Mouse (Mus musculus) G1E (cell line): ENCODE measurements around the gene Lmbrd1.

Experiments used
- CTCF ChIP-seq: IDR thresholded peaks from 2 replicates; pipeline ENCODE4 v1.5.1; 2012; ENCODE audit warnings: low read depth, low read length, inconsistent platforms, mixed read lengths
- POLR2AphosphoS5 ChIP-seq: IDR thresholded peaks from 2 replicates; pipeline ENCODE4 v1.6.1; 2012; ENCODE audit warnings: low read depth, low read length, inconsistent platforms; ENCODE audit not compliant: insufficient replicate concordance

- TF ChIP-seq CTCF (no peak), POLR2AphosphoS5 (no peak)
These were observed 724 bp upstream of the Lmbrd1 start for GRCm38 (mm10) chr1:24677706-24678105.
